Mouse (Mus musculus) testis, adult 2 months (tissue): ENCODE measurements around the gene Slc6a18.

ENCODE experiments used
- CTCF ChIP-seq: fragments of 200-500 bp; IDR thresholded peaks from 2 replicates; pipeline ENCODE4 v1.5.1; 2012; ENCODE audit warnings: low read depth, mild to moderate bottlenecking, inconsistent platforms, low read length, moderate library complexity; ENCODE audit not compliant: control insufficient read depth, insufficient read depth, insufficient replicate concordance
- POLR2A ChIP-seq: fragments of 200-500 bp; IDR thresholded peaks from 2 replicates; pipeline ENCODE4 v1.6.1; 2012; ENCODE audit warnings: low read depth, mild to moderate bottlenecking, inconsistent platforms, low read length, moderate library complexity; ENCODE audit not compliant: control insufficient read depth

DNA sequence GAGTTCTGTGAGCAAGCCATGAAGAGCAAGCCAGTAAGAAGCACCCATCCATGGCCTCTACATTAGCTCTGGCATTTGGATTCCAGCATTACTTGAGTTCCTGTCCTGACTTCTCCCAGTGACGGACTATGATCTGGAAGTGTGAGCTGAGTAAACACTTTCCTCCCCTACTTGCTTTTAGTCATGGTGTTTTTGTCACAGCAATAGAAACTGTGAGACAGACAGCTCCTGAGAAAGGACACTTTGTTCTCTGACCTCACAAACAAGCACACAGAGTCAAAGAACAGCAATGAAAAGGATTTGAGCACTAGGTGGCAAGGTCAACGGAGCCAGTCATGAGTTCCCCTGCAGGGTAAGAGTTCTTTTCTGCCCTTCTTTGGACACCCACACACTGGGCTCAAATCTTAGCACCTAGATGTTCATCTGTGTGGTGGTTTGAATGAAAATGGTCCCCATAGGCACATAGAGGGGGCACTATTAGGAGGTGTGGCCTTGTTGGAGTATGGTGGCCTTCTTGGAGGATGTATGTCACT is 17.6 kb downstream of the Slc6a18 start:
- TF ChIP-seq POLR2A = no peak
- TF ChIP-seq CTCF = no peak
